Mouse (Mus musculus): Measurements from ENCODE around the gene Gm3448.
"Not testable (repeated sequence)": the region's sequence is repeated elsewhere in the genome, so short reads cannot be mapped to it uniquely, and the experiment has no call there.

DNA sequence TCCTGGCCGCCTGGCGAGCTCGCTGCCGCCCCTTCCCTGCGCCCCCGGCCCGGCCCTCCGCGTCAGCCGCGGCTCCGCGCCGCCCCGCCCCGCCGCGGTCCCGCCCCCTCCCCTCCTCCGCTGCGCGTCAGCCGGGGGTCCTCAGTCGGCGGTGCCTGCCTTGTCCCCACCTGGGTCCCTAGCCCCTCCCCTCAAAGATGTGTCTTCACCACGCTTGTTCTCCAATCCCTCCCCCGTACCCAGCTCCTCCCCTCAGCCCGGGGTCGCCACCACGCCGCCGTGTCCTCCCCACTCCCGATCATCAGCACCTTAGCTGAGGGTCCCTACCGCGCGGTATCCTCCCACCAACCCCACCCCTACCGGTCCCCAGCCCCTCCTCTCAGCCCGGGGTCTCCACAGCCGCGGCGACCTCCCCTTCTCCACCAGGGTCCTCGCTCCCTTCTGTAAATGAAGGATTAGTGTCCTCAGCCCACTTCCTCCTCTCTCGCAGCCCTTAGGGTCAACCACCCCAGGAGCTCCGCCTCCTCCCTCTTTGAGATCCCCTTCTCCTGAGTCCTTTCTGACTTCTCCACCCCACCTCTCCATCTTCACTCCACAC is 79.7 kb downstream of the Gm3448 start:
- TF ChIP-seq CTCF (IDR thresholded peaks at IDR 0.05; ENCODE audit: low read depth, low read length); POLR2A (IDR thresholded peaks at IDR 0.05; ENCODE audit: borderline replicate concordance, low read depth, low read length): not testable (repeated sequence)
